Mouse (Mus musculus): Measurements from ENCODE around the gene Bcl2l14. TPM values are rescaled to one million over a fixed set of nuclear protein-coding genes. Genes with fewer than 3 reads are reported as not detected.

The Bcl2l14 gene
- 2.0 and 2.7 TPM in 2 replicates for polyA plus RNA-seq (2015; fragmentation: Nextera tagmentation; extraction: Ambion mirVana)

- no peaks in the 10 kb centered on the region for H3K9me3 ChIP-seq (ENCODE audit: control insufficient read depth)
- no peaks in the 10 kb centered on the region for H3K27me3 ChIP-seq (replicated peaks; ENCODE audit: control insufficient read depth, insufficient read depth, low read length)
- H3K27ac ChIP-seq (ENCODE audit: low read depth, low read length), result no peak within 1 kb of the TSS
- no peak within 1 kb of the TSS for H3K4me2 ChIP-seq (replicated peaks; ENCODE audit: low read depth)
- WGBS, result 80% methylated on average over 4 of the region's 4 CpGs
- TF ChIP-seq CTCF (IDR thresholded peaks at IDR 0.05; ENCODE audit: low read depth), result no peak
- H3K4me1 ChIP-seq (replicated peaks; ENCODE audit: control insufficient read depth, insufficient read depth, low read length), result no peaks in the 10 kb centered on the region
- no peaks in the 10 kb centered on the region for H3K36me3 ChIP-seq (ENCODE audit: control insufficient read depth, insufficient read depth)
- no peak within 1 kb of the TSS for H3K9ac ChIP-seq (ENCODE audit: low read depth, low read length)
- ATAC-seq, result no peak
- H3K4me3 ChIP-seq (ENCODE audit: low read depth, low read length), result no peak within 1 kb of the TSS
Measured at GRCm38 (mm10) chr6:134396018-134396417, at the start of gene Bcl2l14. Gene Bcl2l14 (plus strand): TSS chr6:134396318.

GRCm38 (mm10) chr6:134348526-134349067 lies 47.5 kb upstream of the Bcl2l14 start:
- no peak for ATAC-seq
- WGBS, result 97% methylated on average over 7 of the region's 7 CpGs
- H3K9ac ChIP-seq (ENCODE audit: low read depth, low read length), result no peak overlapping the region

GRCm38 (mm10) chr6:134352881-134353280 lies 43.2 kb upstream of the Bcl2l14 start:
- Histone ChIP-seq H3K36me3 (ENCODE audit: control insufficient read depth, insufficient read depth) (no peaks in the 10 kb centered on the region), H3K27ac (ENCODE audit: low read depth, low read length) (no peak overlapping the region), H3K9ac (ENCODE audit: low read depth, low read length) (no peak overlapping the region), H3K27me3 (replicated peaks; ENCODE audit: control insufficient read depth, insufficient read depth, low read length) (no peaks in the 10 kb centered on the region), H3K9me3 (ENCODE audit: control insufficient read depth) (no peaks in the 10 kb centered on the region), H3K4me3 (ENCODE audit: low read depth, low read length) (no peak overlapping the region), H3K4me2 (replicated peaks; ENCODE audit: low read depth) (no peak overlapping the region), H3K4me1 (replicated peaks; ENCODE audit: control insufficient read depth, insufficient read depth, low read length) (no peaks in the 10 kb centered on the region)
- TF ChIP-seq CTCF (IDR thresholded peaks at IDR 0.05; ENCODE audit: low read depth), result no peak
- WGBS, result 78% methylated on average over 6 of the region's 6 CpGs
- ATAC-seq, result no peak

More at GRCm38 (mm10) chr6:134348526-134349067, 47.5 kb upstream of the Bcl2l14 start:
- no peaks in the 10 kb centered on the region for H3K27me3 ChIP-seq (replicated peaks; ENCODE audit: control insufficient read depth, insufficient read depth, low read length)
- H3K36me3 ChIP-seq (ENCODE audit: control insufficient read depth, insufficient read depth), result no peaks in the 10 kb centered on the region
- no peak overlapping the region for H3K4me3 ChIP-seq (ENCODE audit: low read depth, low read length)
- no peak overlapping the region for H3K27ac ChIP-seq (ENCODE audit: low read depth, low read length)
- no peak for TF ChIP-seq CTCF (IDR thresholded peaks at IDR 0.05; ENCODE audit: low read depth)
- no peak overlapping the region for H3K4me2 ChIP-seq (replicated peaks; ENCODE audit: low read depth)
- no peaks in the 10 kb centered on the region for H3K4me1 ChIP-seq (replicated peaks; ENCODE audit: control insufficient read depth, insufficient read depth, low read length)
- no peaks in the 10 kb centered on the region for H3K9me3 ChIP-seq (ENCODE audit: control insufficient read depth)

GRCm38 (mm10) chr6:134353751-134354150 lies 42.4 kb upstream of the Bcl2l14 start:
- 74% methylated on average over 4 of the region's 4 CpGs for WGBS
- Histone ChIP-seq H3K27me3 (replicated peaks; ENCODE audit: control insufficient read depth, insufficient read depth, low read length) (no peaks in the 10 kb centered on the region), H3K36me3 (ENCODE audit: control insufficient read depth, insufficient read depth) (no peaks in the 10 kb centered on the region), H3K9ac (ENCODE audit: low read depth, low read length) (no peak overlapping the region), H3K27ac (ENCODE audit: low read depth, low read length) (no peak overlapping the region), H3K4me2 (replicated peaks; ENCODE audit: low read depth) (no peak overlapping the region), H3K4me3 (ENCODE audit: low read depth, low read length) (no peak overlapping the region), H3K9me3 (ENCODE audit: control insufficient read depth) (no peaks in the 10 kb centered on the region), H3K4me1 (replicated peaks; ENCODE audit: control insufficient read depth, insufficient read depth, low read length) (no peaks in the 10 kb centered on the region)
- ATAC-seq, result no peak
- no peak for TF ChIP-seq CTCF (IDR thresholded peaks at IDR 0.05; ENCODE audit: low read depth)

DNA sequence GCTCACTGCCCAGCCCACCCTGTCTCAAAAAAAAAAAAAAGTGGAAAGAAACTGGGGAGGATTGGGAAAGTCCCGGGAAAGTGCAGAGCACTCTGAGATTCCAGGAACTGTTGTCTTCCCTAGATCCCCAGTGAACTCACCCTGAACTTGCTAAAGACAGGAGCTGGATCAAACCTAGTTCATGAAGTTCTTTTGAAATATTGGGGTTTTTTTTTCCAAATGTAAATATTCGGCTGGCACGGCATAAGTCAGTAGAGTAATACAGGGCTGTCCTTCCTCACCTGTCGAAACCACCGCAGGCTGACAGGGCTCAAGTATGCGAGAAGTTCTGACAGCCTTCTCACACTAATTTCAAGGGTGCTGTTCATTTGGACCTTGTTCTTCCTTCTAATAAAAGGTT lies 38.5 kb upstream of the Bcl2l14 start:
- TF ChIP-seq CTCF (IDR thresholded peaks at IDR 0.05; ENCODE audit: low read depth), result no peak
- H3K4me2 ChIP-seq (replicated peaks; ENCODE audit: low read depth), result no peak overlapping the region
- H3K9ac ChIP-seq (ENCODE audit: low read depth, low read length), result no peak overlapping the region
- no peak overlapping the region for H3K4me3 ChIP-seq (ENCODE audit: low read depth, low read length)
- H3K36me3 ChIP-seq (ENCODE audit: control insufficient read depth, insufficient read depth), result no peaks in the 10 kb centered on the region
- WGBS, result 65% methylated on average over 6 of the region's 6 CpGs
- ATAC-seq, result no peak
- H3K27ac ChIP-seq (ENCODE audit: low read depth, low read length), result no peak overlapping the region
- H3K9me3 ChIP-seq (ENCODE audit: control insufficient read depth), result no peaks in the 10 kb centered on the region
- no peaks in the 10 kb centered on the region for H3K27me3 ChIP-seq (replicated peaks; ENCODE audit: control insufficient read depth, insufficient read depth, low read length)
- no peaks in the 10 kb centered on the region for H3K4me1 ChIP-seq (replicated peaks; ENCODE audit: control insufficient read depth, insufficient read depth, low read length)

DNA sequence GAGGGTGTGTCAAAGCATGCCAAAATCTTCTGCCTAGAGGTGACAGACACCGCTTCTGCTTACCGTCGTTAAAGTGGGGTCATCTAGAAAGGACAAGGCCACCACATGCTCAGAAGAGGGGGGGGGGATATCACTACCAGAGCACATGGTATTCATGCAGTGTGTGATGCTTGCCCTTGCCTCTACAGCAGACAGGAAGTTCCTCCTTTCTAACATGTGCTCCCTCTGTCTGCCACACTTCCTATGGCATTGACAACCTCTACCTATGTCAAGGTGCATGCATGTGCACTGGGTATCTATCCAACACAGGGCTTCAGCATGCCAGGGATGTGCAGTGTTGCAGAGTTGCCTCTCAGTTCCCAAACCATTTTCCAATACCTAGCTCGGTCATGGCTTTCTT lies 36.0 kb upstream of the Bcl2l14 start:
- Histone ChIP-seq H3K27ac (ENCODE audit: low read depth, low read length) (no peak overlapping the region), H3K9ac (ENCODE audit: low read depth, low read length) (no peak overlapping the region), H3K4me2 (replicated peaks; ENCODE audit: low read depth) (no peak overlapping the region), H3K4me3 (ENCODE audit: low read depth, low read length) (no peak overlapping the region), H3K9me3 (ENCODE audit: control insufficient read depth) (no peaks in the 10 kb centered on the region), H3K36me3 (ENCODE audit: control insufficient read depth, insufficient read depth) (no peaks in the 10 kb centered on the region), H3K4me1 (replicated peaks; ENCODE audit: control insufficient read depth, insufficient read depth, low read length) (no peaks in the 10 kb centered on the region), H3K27me3 (replicated peaks; ENCODE audit: control insufficient read depth, insufficient read depth, low read length) (no peaks in the 10 kb centered on the region)
- WGBS, result 72% methylated on average over 4 of the region's 4 CpGs
- TF ChIP-seq CTCF (IDR thresholded peaks at IDR 0.05; ENCODE audit: low read depth), result no peak
- ATAC-seq, result no peak

GRCm38 (mm10) chr6:134364644-134365043 lies 31.5 kb upstream of the Bcl2l14 start:
- Histone ChIP-seq H3K27ac (ENCODE audit: low read depth, low read length) (no peak overlapping the region), H3K9me3 (ENCODE audit: control insufficient read depth) (no peaks in the 10 kb centered on the region), H3K4me3 (ENCODE audit: low read depth, low read length) (no peak overlapping the region), H3K4me1 (replicated peaks; ENCODE audit: control insufficient read depth, insufficient read depth, low read length) (no peaks in the 10 kb centered on the region), H3K36me3 (ENCODE audit: control insufficient read depth, insufficient read depth) (no peaks in the 10 kb centered on the region), H3K4me2 (replicated peaks; ENCODE audit: low read depth) (no peak overlapping the region), H3K27me3 (replicated peaks; ENCODE audit: control insufficient read depth, insufficient read depth, low read length) (no peaks in the 10 kb centered on the region), H3K9ac (ENCODE audit: low read depth, low read length) (no peak overlapping the region)
- TF ChIP-seq CTCF (IDR thresholded peaks at IDR 0.05; ENCODE audit: low read depth), result no peak
- WGBS, result 57% methylated on average over 6 of the region's 6 CpGs
- ATAC-seq, result no peak

Measured in intestine, postnatal 0 days (tissue).